Mouse (Mus musculus): ENCODE measurements at regions not wholly inside any gene's neighbourhood (a gene's known extent, or its start where the extent isn't known, plus 50 kb on each side); places are given as distances from the start of the nearest gene placed in this dataset.

DNA sequence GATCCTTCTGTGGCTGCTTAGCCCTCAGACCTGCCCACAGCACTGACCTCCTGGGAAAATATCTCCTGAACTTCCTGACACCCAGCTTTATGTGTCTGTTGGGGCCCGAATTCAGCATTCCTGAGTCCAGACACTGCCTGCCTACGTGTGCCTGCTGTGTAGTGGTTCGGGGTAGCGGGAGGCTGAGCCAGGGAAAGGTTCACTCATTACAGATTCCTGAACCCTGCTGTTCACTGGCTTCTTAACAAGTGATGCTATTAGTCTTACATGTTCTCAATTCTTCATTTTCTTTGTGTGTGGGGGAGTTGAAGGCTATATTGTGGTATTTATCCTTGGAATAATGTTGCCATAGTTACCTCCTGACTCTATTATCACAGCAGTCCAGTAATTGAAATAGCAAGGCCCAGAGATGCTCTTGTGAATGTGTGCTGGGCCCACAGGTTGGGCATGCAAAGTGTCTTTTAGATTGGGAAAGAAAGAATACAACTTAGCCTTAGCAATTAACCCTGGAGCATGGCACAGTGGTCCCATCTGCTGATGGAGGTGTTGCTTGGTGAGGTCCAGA lies 216.7 kb upstream of the Rbfox1 start:
- no peak overlapping the region for H3K9ac ChIP-seq (replicated peaks)
- H3K9me3 ChIP-seq: no peaks in the 10 kb centered on the region
- H3K4me1 ChIP-seq (replicated peaks): no peaks in the 10 kb centered on the region
- 39% methylated on average over 4 of the region's 4 CpGs for WGBS
- no peak overlapping the region for H3K27ac ChIP-seq
- H3K36me3 ChIP-seq: no peaks in the 10 kb centered on the region
- H3K4me3 ChIP-seq (replicated peaks): no peak overlapping the region
- peak; percentile 45; the same call in 1 of the 2 replicates for ATAC-seq
- no peak overlapping the region for H3K4me2 ChIP-seq (replicated peaks)
- no peaks in the 10 kb centered on the region for H3K27me3 ChIP-seq

DNA sequence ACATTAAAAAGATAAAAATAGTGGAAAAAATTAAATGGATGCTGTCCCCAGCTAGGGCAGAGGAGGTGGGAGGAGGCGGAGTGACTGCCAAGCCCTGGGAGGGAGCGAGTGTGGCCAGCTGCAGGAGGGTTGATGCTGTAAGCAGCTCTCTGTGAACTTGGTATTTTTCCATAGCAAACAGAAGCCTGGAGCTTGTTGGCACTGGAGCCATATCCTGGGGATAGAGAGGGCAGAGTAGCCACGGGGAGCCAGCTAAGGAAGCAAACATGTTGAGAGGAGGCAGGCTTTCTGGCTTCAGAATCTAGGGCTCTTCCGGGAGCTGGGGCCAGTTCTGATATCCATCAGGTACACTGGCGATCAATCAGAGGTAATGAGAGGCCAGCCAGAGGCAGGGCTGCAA lies 223.2 kb upstream of the Rbfox1 start:
- no peak overlapping the region for H3K27ac ChIP-seq
- no peak overlapping the region for H3K9ac ChIP-seq (replicated peaks)
- H3K4me2 ChIP-seq (replicated peaks): no peak overlapping the region
- H3K36me3 ChIP-seq: no peaks in the 10 kb centered on the region
- no peaks in the 10 kb centered on the region for H3K27me3 ChIP-seq
- 76% methylated on average over 5 of the region's 5 CpGs for WGBS
- no peak for ATAC-seq
- H3K4me3 ChIP-seq (replicated peaks): no peak overlapping the region
- no peaks in the 10 kb centered on the region for H3K9me3 ChIP-seq
- H3K4me1 ChIP-seq (replicated peaks): no peaks in the 10 kb centered on the region

DNA sequence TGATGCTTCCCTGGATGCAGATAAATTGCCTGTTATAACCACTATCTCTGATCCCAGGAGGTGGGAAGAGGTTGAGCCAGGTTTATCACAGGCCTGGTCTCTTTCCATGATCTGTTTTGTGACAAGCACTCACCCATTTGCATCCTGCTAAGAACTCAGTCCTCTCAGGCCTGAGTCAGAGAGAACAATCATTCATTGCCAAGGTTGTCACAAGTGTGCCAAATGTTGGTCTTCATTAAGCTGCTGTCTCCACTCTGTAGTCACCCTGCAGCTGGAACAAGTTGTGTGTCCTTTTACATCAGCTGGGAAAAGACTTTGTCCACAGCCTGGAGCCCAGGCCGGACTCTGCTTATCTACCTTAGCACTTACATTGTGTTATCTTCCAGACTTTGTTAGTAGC lies 233.6 kb upstream of the Rbfox1 start:
- no peak overlapping the region for H3K27ac ChIP-seq
- no peaks in the 10 kb centered on the region for H3K4me1 ChIP-seq (replicated peaks)
- no peaks in the 10 kb centered on the region for H3K9me3 ChIP-seq
- no peak overlapping the region for H3K4me2 ChIP-seq (replicated peaks)
- no peaks in the 10 kb centered on the region for H3K27me3 ChIP-seq
- H3K36me3 ChIP-seq: no peaks in the 10 kb centered on the region
- no peak overlapping the region for H3K9ac ChIP-seq (replicated peaks)
- no peak for ATAC-seq
- 88% methylated on average over 1 of the region's 1 CpGs for WGBS
- H3K4me3 ChIP-seq (replicated peaks): no peak overlapping the region

DNA sequence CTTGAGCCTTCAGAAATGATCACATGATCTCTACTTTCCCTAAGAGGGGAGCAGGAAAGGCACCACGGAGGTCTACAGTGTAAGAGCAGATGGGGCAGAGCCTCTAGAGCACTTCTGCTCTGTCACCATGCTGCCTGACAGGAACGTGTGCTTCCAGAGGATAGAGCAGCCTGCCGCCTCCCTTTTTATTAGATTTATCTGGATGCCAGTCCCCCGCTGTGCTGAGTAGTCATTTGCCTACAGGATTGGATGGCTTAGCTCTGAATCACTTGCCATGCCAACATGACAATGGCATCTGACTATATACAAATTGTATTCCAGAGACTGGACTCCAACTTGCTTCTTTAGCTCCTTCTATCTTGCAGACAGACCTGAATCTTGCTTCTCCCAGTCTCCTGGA lies 234.2 kb upstream of the Rbfox1 start:
- no peak overlapping the region for H3K9ac ChIP-seq (replicated peaks)
- no peaks in the 10 kb centered on the region for H3K36me3 ChIP-seq
- no peak overlapping the region for H3K4me2 ChIP-seq (replicated peaks)
- H3K9me3 ChIP-seq: no peaks in the 10 kb centered on the region
- 46% methylated on average over 4 of the region's 4 CpGs for WGBS
- no peak for ATAC-seq
- H3K27me3 ChIP-seq: no peaks in the 10 kb centered on the region
- no peak overlapping the region for H3K4me3 ChIP-seq (replicated peaks)
- H3K4me1 ChIP-seq (replicated peaks): no peaks in the 10 kb centered on the region
- no peak overlapping the region for H3K27ac ChIP-seq

DNA sequence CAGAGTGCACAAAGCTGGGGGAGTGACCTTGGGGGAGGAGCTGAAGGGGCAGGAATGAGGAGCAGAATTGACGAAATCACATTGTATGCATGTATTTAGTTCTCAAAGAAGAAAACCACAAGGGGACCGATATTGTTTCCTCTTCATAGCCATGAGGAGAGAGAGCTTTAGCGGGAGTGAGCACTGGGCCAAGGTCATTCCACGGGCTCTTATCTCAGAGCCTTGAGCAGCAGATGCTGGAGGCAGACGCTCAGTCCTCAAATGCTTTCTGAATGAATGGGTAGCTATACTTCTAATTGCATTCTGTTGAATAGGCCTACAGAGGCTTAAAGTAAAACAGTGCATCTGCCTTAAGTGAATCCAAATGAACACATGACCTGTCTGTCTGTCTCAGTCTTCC lies 245.2 kb upstream of the Rbfox1 start:
- Histone ChIP-seq H3K4me2 (replicated peaks) (no peak overlapping the region), H3K9ac (replicated peaks) (no peak overlapping the region), H3K4me3 (replicated peaks) (no peak overlapping the region), H3K27ac (no peak overlapping the region), H3K27me3 (no peaks in the 10 kb centered on the region), H3K9me3 (no peaks in the 10 kb centered on the region), H3K4me1 (replicated peaks) (no peaks in the 10 kb centered on the region), H3K36me3 (no peaks in the 10 kb centered on the region)
- ATAC-seq: no peak
- 63% methylated on average over 5 of the region's 5 CpGs for WGBS

DNA sequence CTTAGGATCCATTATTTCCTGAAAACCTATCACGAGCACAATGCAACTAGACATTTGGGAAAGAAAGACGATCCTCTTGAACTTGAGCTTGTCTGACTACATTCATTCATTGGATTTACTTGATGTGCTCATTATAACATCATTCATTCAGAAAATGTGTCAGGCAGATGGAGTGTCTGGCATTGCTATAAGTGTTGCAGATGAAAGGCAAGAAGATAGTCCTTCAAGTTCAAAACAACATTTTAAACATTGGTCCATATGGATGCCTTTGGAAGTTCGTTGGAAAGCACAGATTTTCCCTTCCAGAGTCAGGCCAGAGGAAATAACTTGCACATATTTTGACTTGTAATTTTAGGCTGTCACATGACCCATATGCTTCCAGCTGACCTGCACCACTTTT lies 255.2 kb upstream of the Rbfox1 start:
- no peak overlapping the region for H3K27ac ChIP-seq
- no peaks in the 10 kb centered on the region for H3K27me3 ChIP-seq
- no peak overlapping the region for H3K4me2 ChIP-seq (replicated peaks)
- no peak overlapping the region for H3K9ac ChIP-seq (replicated peaks)
- H3K9me3 ChIP-seq: no peaks in the 10 kb centered on the region
- WGBS: 80% methylated on average over 3 of the region's 3 CpGs
- H3K36me3 ChIP-seq: no peaks in the 10 kb centered on the region
- H3K4me3 ChIP-seq (replicated peaks): no peak overlapping the region
- ATAC-seq: no peak
- peaks cover 6% of the 10 kb centered on the region for H3K4me1 ChIP-seq (replicated peaks)

DNA sequence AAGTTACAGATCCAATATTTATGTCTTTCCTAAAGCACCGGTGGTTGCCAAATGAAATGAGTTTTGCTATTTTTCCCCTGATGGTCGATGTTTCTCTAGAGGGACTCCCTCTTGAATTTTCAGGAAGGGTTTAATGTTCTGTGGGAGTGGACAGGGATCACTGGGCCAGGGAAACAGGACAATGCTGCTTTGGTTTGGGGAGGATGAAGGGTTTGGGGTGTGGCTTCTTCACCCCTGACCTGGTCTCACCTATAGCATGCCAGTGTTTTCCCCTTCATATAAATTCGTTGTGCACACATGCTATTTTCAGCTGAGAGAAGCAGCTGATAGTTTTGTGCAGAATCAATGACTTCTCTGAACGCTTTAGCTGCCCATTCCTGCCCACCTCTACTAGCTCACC lies 257.2 kb upstream of the Rbfox1 start:
- no peaks in the 10 kb centered on the region for H3K27me3 ChIP-seq
- no peaks in the 10 kb centered on the region for H3K9me3 ChIP-seq
- WGBS: 83% methylated on average over 4 of the region's 4 CpGs
- no peak overlapping the region for H3K27ac ChIP-seq
- no peak overlapping the region for H3K9ac ChIP-seq (replicated peaks)
- H3K4me1 ChIP-seq (replicated peaks): peaks cover 8% of the 10 kb centered on the region
- no peak overlapping the region for H3K4me2 ChIP-seq (replicated peaks)
- no peak for ATAC-seq
- H3K36me3 ChIP-seq: no peaks in the 10 kb centered on the region
- no peak overlapping the region for H3K4me3 ChIP-seq (replicated peaks)

DNA sequence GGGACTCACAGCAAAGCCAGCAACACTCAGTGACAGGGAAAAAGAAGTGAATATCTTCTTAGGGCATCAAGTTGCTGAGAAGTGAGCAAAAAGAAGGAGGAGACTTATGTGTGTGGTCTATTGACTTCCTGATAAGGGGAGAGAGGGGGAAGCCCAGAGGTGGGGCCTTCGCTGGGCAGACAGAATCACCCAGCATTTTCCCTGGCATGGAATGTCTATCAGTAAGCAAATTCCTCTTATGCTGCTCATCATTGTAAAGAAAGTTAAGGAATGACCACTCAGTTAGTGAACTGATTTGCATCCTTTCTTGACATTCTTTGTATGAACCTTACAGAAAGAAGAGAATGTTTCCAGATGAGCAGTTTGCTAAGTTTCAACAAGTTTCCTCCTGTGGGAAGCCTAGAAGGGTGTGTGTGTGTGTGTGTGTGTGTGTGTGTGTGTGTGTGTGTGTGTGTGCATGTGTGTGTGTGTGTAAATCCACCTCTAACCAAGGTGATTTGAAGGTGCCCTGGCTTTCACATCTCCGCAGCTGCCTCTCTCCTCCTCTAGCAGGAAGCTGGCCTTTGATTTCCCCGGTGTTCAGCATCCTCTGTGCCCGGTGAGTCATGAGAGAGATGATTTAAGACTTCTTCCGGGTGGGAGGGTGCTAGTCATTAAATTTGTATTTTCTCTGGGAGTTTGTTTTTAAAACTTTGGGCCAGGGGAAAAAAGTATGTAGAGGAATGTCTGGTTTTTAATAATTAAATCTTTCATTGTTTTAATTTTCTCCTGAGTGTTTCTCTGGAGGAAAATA lies 257.8 kb upstream of the Rbfox1 start:
- no peaks in the 10 kb centered on the region for H3K27me3 ChIP-seq
- ATAC-seq: no peak
- no peak overlapping the region for H3K27ac ChIP-seq
- H3K4me2 ChIP-seq (replicated peaks): no peak overlapping the region
- H3K36me3 ChIP-seq: no peaks in the 10 kb centered on the region
- no peak overlapping the region for H3K4me3 ChIP-seq (replicated peaks)
- no peaks in the 10 kb centered on the region for H3K9me3 ChIP-seq
- peaks cover 8% of the 10 kb centered on the region for H3K4me1 ChIP-seq (replicated peaks)
- WGBS: 71% methylated on average over 5 of the region's 5 CpGs
- H3K9ac ChIP-seq (replicated peaks): no peak overlapping the region

DNA sequence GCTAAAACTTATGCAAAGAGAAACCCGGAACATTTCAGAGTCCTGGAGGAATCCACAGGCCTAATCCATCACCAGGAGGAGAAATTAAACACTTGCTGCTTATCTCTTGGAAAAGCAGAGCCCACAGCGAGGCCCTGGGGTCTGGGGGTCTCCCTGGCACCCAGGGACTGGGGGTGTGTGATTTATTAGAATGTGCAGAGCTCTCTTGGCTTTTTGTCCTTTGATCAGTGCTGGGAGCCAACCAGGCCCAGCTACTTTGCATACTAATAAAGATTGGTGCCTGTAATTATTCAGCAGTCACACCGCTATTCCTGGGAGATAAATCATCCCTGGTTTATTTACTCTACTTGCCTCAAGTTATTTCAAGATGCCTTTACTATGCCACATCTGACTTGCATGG lies 260.0 kb upstream of the Rbfox1 start:
- Histone ChIP-seq H3K4me1 (replicated peaks) (peaks cover 8% of the 10 kb centered on the region), H3K27ac (no peak overlapping the region), H3K4me2 (replicated peaks) (no peak overlapping the region), H3K27me3 (no peaks in the 10 kb centered on the region), H3K4me3 (replicated peaks) (no peak overlapping the region), H3K9me3 (no peaks in the 10 kb centered on the region), H3K36me3 (no peaks in the 10 kb centered on the region), H3K9ac (replicated peaks) (no peak overlapping the region)
- no peak for ATAC-seq
- 44% methylated on average over 3 of the region's 3 CpGs for WGBS

DNA sequence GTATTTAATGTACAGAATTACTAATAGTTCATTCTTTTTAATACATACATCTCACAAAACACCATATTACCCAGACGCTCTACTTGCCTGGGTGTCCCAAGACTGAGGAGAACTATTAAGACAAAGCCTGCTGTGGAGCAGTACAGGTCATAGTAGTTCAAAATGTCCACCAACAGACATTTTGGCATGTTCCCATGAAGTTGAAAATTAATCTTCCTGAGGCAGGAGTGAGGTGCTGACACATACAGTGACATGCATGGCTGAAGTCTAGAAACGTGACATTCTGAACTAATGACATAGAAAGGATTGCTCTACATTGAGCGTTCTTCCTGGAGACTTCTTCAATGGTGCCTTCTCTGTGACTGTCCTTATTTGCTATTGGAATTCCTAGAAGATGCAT lies 264.6 kb upstream of the Rbfox1 start:
- peaks cover 8% of the 10 kb centered on the region for H3K4me1 ChIP-seq (replicated peaks)
- H3K9me3 ChIP-seq: no peaks in the 10 kb centered on the region
- WGBS: 90% methylated on average over 3 of the region's 3 CpGs
- H3K4me2 ChIP-seq (replicated peaks): no peak overlapping the region
- ATAC-seq: no peak
- H3K36me3 ChIP-seq: no peaks in the 10 kb centered on the region
- H3K9ac ChIP-seq (replicated peaks): no peak overlapping the region
- H3K4me3 ChIP-seq (replicated peaks): no peak overlapping the region
- H3K27ac ChIP-seq: no peak overlapping the region
- H3K27me3 ChIP-seq: no peaks in the 10 kb centered on the region

DNA sequence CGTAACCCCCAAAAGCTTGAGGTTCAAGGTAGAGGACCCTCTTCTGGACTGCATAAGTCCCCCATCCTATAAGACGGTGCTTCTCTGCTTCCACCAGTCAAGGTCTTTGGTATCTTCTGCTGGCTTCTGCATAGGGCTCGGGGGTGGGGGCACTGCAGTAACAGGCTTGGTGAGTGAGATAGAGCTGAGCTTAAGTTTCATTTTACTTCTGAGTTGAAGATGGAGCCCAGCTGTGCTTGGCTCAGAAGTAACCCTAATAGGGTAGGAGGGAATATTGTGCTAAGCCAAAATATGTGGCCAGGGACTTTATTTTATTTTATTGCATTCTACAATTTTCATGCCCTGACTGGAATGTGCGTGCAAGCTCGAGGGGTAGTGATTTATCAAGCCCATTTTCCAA lies 268.8 kb upstream of the Rbfox1 start:
- Histone ChIP-seq H3K9me3 (no peaks in the 10 kb centered on the region), H3K36me3 (no peaks in the 10 kb centered on the region), H3K27me3 (no peaks in the 10 kb centered on the region), H3K4me3 (replicated peaks) (no peak overlapping the region), H3K4me1 (replicated peaks) (no peaks in the 10 kb centered on the region), H3K4me2 (replicated peaks) (no peak overlapping the region), H3K9ac (replicated peaks) (no peak overlapping the region), H3K27ac (no peak overlapping the region)
- WGBS: 92% methylated on average over 5 of the region's 5 CpGs
- no peak for ATAC-seq

DNA sequence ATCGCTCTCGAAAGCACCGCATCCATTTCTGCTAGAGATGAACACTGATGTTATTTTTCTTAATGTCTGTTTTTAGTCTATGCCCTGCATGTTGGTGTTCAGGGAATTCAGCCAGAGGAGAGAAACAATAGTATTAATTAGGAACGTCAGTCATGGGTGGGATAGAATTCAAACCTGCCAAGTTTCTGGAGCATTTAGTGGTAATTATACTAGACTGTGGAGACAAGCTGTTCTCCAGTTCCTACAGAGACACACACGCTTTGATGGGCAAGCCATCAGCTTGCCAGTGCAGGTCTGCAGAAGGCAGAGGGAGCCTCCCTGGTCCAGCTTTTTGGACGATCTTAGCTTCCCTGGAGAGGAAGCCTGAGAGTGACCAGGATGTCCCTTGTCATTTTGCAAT lies 289.8 kb upstream of the Rbfox1 start:
- Histone ChIP-seq H3K4me2 (replicated peaks) (no peak overlapping the region), H3K9ac (replicated peaks) (no peak overlapping the region), H3K9me3 (no peaks in the 10 kb centered on the region), H3K4me1 (replicated peaks) (no peaks in the 10 kb centered on the region), H3K27me3 (no peaks in the 10 kb centered on the region), H3K27ac (no peak overlapping the region), H3K36me3 (no peaks in the 10 kb centered on the region), H3K4me3 (replicated peaks) (no peak overlapping the region)
- WGBS: 85% methylated on average over 6 of the region's 6 CpGs
- no peak for ATAC-seq

DNA sequence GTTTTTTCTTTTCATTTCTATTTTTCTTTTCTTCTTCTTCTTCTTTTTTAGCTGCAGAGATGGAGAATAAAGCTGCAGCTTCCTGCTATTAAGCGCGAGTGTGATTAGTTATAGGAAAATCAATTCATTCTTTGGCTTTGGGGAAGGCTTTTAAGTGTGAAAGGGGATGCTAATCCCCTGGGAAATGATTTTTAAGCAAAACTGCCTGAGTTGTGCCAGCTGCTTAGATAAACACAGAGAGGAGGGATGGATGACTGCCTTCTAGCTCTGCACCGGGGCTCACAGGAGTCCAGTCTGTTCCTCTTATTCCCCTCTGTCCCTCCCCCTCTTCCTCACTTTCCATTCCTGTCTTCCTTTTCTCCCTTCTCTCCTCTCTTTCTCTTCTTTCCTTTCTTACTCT lies 306.8 kb upstream of the Rbfox1 start:
- Histone ChIP-seq H3K36me3 (no peaks in the 10 kb centered on the region), H3K9ac (replicated peaks) (no peak overlapping the region), H3K9me3 (no peaks in the 10 kb centered on the region), H3K27me3 (no peaks in the 10 kb centered on the region), H3K4me1 (replicated peaks) (peaks cover 19% of the 10 kb centered on the region), H3K4me2 (replicated peaks) (no peak overlapping the region), H3K27ac (peak overlapping the region; percentile 40; the same call in 1 of the 2 replicates), H3K4me3 (replicated peaks) (no peak overlapping the region)
- 6% methylated on average over 3 of the region's 3 CpGs for WGBS
- 0 out of 2 replicates have a peak, but pooled peaks have one; percentile 53 for ATAC-seq

Measured in midbrain, embryonic 13.5 days (tissue).